Mouse (Mus musculus) G1E (cell line): Measurements from ENCODE around the gene Cd200.

Source experiments
- CTCF ChIP-seq: IDR thresholded peaks from 2 replicates; pipeline ENCODE4 v1.5.1; 2012; ENCODE audit warnings: low read depth, low read length, inconsistent platforms, mixed read lengths
- GATA1 ChIP-seq: IDR thresholded peaks from 2 replicates; pipeline ENCODE4 v1.6.1; 2012; ENCODE audit warnings: borderline replicate concordance, low read length, inconsistent platforms, mixed read lengths

- TF ChIP-seq GATA1 (no peak), CTCF (no peak)
Measured at GRCm38 (mm10) chr16:45363480-45364045, 45.3 kb downstream of the Cd200 start.
